Mouse (Mus musculus) adrenal gland, postnatal 4 days (tissue): ENCODE results near the gene Gpr89. TPM values are rescaled to one million over a fixed set of nuclear protein-coding genes. Genes with fewer than 3 reads are reported as not detected.

Experiments
- DNase-seq, 2 experiments: peaks; one replicate each; pipeline ENCODE4 v3.0.0; 2021 to 2022; ENCODE audit warnings: low spot score in 2 of 2, mixed read lengths in 2 of 2
- long read RNA-seq, 2 experiments: library from polyadenylated mRNA; stranded (forward); transcript quantifications; one replicate each; pipeline ENCODE4 v2.0.0; 2021
- total RNA-seq, 2 experiments: library from RNA; stranded (reverse); gene quantifications; 2 replicates each; pipeline ENCODE4 v1.2.3; 2021

Gene Gpr89
- total RNA-seq, result 10 to 100 TPM; 29.1 to 34.6 TPM
- long read RNA-seq, experiment 1, full-length matches to known transcripts, result 15 of 21 reads
- long read RNA-seq, experiment 1, partial matches to known transcripts, result 1 of 21 reads
- long read RNA-seq, experiment 1, other reads (novel, unspliced or antisense), result 5 of 21 reads
- long read RNA-seq, experiment 2, full-length matches to known transcripts, result 19 of 23 reads
- long read RNA-seq, experiment 2, partial matches to known transcripts, result 1 of 23 reads
- long read RNA-seq, experiment 2, other reads (novel, unspliced or antisense), result 3 of 23 reads

DNA sequence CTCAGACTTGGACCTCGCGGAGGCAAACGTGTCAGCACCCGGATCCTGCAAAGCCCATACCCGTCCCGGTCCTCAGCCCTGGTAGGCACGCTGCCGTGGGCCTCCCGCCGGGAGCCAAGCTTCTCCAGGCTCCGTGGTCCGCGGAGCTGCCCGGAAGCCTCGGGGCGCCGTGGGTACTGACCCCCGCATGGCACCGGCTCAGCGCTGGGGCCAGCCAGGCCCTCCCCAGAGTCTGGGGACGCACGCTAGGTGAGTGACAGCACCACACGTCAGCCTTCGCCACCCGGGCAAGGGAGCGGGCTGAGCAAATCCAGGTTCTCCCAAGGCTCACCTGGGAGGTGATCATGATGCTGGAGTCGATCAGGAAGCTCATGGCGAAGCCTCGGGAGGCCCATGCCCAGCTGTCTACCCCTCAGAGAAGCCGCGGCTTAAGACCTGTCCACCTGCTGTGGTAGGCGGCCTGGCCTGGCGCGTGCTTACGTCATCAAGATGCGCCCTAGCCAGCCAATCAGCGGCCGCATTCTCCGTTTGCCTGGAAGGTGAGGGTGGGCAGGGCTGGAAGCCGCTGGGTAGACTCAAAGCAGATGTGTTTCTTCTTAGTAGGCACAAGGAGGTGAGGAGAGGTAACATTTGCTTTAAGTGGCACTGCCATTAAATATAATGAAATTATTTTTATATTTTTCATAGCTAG is at the start of gene Gpr89:
TSS of gene Gpr89 (minus strand) at position 496 of the 691 bp plus-strand sequence.
- DNase-seq, result peak; percentile 90 to 91

DNA sequence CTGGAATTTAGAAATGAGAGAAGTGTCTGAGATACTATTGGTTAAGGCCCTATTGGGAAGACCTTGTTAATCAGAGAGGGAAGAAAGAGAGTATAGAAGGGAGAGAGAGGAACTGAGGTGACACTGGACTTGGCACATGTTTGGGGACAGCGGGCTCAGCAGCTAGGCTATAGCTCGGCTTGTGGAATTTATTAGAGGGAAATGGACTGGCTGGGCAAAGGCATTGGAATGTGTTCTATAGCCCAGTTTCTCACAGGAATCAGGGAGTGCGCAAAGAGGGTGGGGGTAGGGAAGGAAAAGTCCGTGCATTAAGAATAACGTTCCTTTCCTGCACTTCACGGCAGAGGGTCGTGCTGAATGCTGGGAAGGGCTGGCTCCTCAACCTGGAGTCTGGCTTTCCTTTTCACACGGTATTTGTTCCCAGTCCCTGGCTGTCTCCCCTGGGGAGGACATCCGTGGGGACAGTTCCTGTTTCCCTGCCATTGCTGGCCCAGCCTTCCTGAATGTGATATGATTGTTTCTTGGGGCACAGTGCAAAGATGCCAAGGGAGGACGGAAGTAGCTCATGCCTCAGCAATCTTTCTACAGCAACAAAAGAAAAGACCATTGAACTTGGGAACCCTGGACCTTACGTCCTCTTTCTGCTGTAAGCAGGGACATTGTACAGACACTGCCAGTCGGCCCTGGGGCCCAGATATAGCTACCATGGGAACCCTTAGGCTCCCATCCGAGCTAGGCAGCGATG is 48.5 kb upstream of the Gpr89 start:
- no peak for DNase-seq

DNA sequence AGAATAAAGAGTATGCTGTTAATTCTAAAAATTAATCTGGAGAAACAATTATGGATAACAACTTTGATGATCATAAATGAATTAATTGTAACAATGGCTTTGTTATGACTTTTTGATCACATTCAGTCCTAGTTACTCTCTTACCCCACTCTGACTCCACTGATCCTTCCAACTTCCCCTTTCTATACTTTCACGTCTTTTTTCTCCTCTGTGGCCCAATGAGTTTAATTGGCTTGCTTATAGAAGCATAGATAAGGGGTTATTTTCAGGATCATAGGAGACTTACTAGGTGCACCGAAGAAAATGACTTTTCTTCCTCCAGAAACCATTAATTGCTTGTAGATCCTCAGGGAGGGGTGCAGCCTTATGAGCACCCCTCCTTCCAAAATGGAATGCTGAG is 37.6 kb upstream of the Gpr89 start:
- no peak for DNase-seq

DNA sequence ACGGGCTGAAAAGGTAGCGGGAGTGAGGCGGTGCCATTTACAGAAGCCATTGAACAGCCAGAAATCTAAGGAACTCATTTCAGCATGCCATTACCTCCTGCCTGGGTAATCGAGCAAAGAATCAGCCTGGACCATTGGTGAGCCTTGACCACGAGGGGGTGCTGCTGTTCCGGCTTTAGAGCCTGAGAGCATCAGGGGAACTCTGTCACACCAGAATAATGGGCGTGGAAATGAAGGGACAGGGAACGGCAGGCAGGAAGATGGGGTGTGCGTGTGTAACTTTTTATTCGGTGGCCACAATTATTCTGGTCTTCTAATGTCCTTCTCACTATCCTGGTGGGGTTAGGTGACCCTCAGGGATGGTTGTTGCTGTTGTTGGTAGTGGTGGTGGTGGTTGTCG is 33.6 kb upstream of the Gpr89 start:
- DNase-seq, result peak; percentile 57 to 78

DNA sequence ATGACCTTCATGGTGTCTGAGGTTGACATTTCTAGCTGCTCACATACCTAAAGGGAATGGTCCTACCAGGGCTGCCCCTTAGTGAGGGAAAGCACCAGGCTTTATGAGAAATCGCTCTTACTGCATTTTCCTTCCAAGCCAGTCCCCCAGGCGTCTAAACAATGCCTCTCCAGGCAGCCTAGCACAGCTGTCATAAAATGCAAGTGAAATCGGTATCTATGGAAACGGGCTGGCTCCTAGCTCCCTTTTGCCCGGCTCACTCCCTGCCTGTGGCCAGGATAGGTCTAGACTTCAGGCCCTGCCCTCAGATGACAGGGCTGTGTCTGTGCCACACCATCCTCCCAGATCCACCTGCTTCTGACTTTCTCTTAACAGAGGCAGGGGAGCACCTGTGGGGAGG is 32.5 kb upstream of the Gpr89 start:
- DNase-seq, result no peak

DNA sequence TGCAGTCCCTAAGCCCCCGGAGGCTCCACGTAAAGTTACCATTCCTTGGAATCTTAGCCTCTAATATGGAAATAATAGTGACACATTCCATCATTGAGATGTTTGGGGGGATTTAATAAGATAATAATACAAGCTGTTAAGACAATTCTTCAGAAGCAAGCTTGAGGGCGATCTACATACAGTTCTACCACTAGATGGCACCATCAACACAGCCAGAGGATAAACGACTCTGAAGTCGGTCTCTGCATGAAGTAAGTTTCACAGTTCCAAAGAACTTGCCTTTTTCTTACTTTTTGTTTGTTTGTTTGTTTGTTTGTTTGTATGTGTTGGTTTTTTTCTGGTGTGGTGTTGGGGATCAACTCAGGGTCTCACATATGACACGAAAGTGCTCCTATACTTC is 31.1 kb upstream of the Gpr89 start:
- no peak for DNase-seq

DNA sequence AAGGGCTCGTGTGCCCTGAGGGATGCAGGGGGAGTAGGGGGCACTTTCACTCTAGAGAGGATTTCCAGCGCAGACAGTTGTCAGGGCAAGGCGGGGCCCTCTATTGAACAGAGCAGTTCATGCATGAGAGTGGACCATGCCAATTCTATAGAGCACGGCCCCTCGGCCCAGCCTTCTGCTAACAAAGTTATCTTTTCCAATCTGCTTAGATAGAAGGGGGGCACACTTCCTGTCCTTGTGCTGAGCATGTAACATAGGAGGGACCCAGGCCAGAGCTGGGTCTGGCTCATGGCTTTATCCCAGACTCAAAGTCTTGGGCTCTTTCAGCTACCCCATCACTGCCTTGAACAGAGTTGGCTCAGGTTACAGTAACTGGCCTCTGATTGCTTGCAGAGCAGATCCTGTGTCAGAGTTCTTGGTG is 26.1 kb upstream of the Gpr89 start:
- no peak for DNase-seq

DNA sequence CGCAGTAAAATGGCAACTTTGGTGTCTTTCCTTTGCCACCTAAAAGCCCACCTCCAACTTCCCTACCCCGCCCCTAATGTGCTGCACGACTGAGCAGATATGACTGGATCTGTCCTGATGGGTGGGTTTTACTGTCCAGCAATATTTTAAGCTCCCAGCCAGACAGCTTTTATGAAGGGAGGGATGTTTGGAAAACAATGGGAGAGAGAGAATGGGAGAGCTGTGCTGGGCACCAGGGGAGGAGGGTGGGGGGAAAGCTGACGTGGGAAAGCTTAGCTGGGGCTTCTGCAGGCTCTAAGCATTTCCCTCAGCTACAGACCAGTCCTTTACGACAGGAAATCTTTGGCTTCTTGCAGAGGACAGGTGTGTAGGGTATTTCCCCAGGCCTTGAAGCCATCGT is 20.8 kb upstream of the Gpr89 start, which contains the start of gene Gja8:
TSS of gene Gja8 (minus strand) at position 101 of the 400 bp plus-strand sequence.
- no peak for DNase-seq

DNA sequence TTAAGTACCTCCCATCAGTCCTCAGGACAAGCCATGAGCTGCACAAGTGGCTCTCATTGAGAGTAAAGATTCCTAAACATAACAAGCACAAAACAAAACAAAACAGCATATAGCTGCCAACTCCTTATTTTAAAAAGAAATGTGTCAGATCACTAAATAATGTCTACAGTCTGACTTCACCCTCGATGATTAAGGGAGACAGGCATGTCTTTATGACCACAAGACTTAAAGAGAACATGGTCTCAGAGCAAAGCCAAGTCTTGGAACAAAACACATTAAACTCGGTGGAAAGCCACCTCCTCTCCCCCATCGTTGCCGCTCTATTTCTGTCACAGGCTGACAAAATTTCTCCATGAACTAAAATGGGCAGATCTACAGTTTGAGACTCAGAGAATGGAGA is 19.5 kb upstream of the Gpr89 start:
- no peak for DNase-seq

DNA sequence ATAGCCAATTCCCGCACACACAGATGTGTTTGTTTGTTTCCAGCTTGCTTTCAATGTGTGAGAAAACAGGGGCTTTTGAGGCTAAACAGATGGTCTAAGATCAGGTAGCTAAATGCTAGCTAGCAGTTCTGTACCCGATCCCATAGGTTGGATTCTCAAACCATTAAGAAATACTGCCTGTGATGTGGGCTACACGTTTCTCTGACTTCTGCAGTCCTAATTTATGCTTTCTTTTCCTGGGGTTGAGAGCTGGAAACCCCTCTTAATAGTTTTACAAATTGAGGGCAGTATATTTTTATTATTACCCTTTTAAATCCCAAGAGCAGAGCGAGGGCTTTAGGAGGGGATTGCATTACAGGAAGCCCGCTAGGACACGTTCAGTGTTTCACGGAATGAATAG is 15.8 kb upstream of the Gpr89 start:
- DNase-seq, result no peak

DNA sequence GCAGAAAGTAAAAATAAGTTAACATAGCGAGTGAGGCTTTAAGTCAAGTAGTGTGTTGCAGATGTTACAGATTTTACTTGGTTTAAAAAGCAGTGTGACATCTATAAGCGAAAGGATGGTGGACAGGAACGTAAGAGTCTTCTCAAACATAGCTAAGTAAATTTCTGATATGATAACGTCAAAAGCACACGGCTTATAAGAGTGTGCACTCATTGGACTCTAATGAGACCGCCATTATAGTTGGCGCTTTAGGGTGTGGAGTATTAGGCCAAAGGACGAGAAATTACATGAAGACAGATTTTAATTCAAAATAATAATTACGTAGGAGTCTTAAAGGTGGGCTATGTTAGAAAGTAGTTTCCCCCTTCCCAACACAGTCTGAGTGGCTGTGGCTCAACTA is 446 bp upstream of the Gpr89 start:
- DNase-seq, result no peak

DNA sequence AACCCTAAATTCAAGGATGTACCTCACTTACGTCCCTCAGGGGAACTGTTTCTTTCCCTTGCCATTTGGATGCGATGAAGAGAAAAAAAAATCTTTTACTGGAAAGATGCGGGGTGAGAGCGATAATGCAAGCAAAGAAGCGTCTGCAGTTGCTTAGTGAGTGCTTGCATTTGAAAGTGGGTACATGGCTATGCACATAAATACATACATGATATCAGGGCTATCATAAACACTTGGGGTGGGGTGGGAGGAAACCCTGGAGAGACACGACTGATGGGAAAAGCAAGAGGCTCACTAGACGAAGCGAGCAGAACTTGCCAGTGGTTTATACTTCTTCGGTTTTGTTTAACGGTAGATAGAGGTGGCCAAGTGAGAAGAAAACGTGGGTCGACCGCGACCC is 753 bp downstream of the Gpr89 start, which contains the start of gene Gja5:
TSS of gene Gja5 (plus strand) at position 301 of the 400 bp plus-strand sequence.
- DNase-seq, result no peak

DNA sequence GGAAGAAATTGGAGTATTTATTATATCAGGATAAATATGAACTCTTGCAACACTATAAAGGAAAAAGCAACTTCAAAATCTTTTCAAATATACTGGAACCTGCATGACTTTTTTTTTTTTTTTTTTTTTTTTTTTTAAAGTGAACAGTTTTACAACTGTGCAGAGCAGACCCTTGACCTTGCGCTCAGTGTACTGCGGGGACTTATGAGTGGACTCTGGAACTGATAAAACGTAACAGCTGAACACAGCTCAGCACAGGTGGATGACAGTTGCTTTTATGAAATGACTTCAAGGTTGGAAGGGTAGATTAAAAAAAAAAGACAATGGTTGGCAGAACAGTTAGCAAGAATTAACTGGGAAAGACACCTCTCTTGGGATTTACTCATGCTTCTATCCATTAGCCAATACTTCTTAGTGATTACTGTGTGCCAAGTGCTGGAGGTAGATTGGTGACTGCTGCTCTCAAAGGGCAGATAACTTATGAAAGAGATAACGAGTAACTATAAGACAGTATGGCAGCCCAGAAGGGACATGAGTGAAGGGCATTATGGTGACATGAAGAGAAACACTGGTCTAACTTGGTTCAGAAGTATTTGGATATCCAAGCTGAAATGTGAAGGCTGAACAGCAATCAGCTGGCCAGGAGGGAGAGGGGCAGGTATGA is 2.7 kb downstream of the Gpr89 start:
- no peak for DNase-seq

DNA sequence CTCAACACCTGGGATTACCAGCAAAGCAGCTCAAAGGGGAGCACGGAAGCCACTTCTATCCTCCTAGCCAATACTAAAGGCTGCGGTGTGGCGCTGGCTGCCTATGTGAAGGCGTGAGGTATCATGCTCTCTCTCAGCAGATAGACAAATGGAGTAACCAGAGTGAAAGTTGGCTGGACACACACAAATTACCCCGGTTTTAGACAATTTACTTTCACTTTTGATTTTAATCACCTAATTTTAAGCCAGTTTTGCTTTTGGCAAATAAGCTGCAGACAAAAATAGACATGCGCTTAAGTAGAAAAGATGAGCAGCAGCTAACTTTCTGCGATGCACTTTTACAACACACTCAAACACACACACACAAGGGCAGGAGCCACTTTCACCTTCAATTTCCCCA is 21.5 kb downstream of the Gpr89 start:
- no peak for DNase-seq

DNA sequence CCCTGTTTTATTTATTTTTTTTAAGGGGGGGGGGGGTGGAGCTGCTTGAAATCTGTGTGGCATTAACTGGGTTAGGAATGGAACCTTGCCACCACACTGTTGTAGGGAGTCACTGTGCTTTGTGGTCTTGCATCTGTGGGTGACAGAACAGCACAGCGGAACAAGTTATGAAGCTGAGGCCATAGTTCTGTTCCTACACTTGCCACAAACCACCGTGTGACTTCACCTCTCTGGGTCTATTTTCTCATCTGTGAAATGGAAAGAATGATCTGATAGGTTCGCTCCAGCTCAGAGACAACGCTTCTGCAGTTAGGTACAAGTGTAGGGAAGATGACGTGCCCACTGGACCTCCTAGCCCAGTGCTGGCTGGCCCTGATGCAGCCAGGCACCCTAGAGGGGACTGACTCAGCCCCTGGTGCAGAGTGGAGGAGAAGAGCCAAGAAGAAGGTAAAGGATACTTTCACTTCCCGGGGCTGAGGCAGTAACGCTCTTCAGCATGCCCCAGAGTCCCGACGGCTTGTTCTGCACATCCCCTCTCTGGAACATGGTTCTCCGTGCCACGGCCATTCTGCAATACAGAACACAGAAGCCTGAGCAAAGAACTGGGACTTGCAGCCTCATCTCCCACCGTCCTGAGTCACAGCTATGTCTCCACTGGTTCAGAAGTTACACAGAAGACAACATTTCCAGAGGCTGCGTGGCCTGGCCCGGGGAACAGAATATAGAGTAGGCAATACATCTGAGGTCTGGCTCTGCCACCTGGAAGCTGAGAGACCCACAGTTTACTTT is 22.9 kb downstream of the Gpr89 start:
- DNase-seq, result no peak

DNA sequence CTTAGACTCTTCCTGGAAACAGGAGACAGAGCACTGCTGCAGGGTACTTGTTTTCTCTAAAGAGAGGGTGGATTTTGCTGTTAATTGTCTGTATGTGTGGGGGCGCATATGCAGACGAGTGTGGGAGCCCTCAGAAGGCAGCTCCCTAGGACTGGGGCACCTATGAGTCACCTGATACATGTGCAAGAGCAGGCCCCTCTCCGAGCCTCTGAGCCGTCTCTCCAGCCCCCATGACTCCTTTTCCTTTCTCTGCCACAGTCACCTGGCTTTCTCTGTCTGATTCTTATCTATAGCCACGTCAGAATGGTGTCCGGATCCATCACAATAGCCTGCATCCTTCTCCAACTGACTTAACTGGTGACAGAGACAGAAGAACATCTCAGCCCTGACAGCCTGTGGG is 23.6 kb downstream of the Gpr89 start:
- DNase-seq, result no peak

DNA sequence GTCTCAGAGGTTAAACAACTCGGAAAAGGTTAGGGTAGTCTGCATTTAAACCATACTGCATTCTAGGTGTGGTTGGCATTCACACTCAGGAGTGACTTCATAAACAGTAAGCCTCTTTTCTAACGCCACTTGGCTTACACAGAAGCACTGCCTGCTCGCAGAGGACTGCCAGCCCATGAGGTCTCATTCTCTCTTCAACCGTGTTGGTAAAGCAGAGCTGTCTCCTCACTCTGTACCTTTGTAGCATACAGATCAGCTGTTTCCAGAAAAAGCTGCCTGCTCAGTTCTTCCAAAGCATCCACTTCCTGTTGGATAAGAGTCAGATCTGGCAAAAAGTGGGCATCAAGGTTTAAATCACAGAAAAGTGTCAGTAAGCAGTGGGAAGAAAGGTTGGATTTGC is 24.8 kb downstream of the Gpr89 start:
- no peak for DNase-seq

DNA sequence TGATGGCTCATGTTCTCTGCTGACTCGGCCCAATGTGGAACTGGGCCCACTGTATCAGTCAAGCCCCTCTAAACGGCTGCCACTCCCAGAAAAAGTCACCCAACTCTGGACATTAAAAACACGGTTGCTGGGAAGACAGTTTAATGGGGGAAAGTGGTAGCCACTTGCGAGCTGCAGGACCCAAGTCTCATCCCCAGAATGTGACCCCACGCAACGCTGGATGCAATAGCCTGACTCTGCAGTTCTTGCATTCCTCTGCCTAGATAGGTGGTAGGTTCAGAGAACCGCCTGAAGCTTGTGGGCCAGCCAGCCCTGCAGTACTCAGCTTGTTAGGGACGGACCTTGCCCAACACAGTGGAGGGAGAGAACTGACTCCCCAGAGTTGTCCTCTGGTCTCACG is 25.6 kb downstream of the Gpr89 start:
- no peak for DNase-seq

DNA sequence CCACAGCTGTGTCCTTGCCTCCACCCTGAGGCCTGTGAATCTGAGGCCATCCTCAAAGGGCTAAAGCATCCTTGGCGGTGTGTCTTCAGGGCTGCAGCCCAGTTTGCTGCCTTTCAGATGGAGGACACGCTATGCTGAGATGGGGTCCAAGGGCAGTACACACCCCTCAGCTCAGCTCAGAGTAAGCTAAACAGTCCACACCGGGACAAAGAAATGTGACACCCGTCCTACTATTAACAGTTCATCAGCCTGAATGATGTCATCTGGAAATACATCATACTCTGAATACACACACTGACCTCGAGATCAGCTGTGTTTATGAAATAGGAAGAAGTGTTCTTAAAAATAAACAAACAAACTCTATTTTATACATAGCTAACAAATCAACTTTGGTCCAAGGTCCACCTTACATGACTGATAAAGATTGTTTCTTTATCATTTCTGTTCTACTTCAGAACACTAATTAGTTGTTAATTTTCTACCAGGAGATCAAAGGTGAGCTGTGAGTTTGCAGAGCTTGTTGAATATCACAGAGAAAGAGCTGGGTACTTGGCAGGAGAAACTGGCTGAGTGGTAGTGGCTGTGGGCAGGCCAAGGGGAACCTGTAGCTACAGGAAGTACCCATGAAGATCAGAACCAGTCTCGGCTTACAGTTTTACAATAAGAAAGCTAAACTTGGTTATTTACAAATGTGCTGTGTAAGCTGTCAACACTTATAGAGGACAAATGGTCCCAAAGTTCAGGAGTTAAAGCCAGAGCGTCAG is 30.2 kb downstream of the Gpr89 start:
- DNase-seq, result no peak

DNA sequence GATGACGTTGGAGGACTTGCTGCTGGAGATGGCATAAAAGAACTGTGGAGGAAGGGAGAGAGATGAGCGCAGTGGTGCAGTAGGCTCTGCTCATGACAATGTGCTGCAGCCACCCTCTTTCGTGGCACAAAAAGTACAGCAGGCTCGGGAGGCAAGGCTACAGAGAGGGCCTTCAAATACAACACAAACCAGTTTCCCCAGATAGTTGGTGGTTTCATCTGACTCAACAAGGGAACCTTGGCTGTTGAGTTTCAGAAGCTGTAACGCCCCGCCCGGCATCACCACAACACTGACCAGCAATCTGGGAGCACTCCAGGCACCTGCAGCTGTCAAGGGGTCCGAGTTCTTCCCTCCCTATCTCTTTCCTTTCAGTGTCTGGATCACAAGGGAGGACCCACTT is 32.6 kb downstream of the Gpr89 start:
- DNase-seq, result no peak
